Mouse (Mus musculus) midbrain, embryonic 13.5 days (tissue): ENCODE data around the gene Slc25a42. TPM values are rescaled to one million over a fixed set of nuclear protein-coding genes. Genes with fewer than 3 reads are reported as not detected.

Experiments used
- ATAC-seq: fragments of 200-750 bp; cut with Nextera tagmentation; 2 replicates; pipeline ENCODE4 v1.8.0; 2017; ENCODE audit warnings: mild to moderate bottlenecking, moderate TSS enrichment, moderate library complexity
- H3K27ac ChIP-seq: fragments of 300-500 bp; sonication (generic); 2 replicates; pipeline ENCODE4 v1.5.1; 2015; ENCODE audit warnings: inconsistent platforms, mild to moderate bottlenecking, moderate library complexity
- H3K27me3 ChIP-seq: fragments of 300-500 bp; sonication (generic); 2 replicates; pipeline ENCODE4 v1.6.1; 2015; ENCODE audit warnings: mild to moderate bottlenecking, inconsistent platforms
- H3K36me3 ChIP-seq: fragments of 300-500 bp; sonication (generic); 2 replicates; pipeline ENCODE4 v1.6.1; 2015; ENCODE audit warnings: mild to moderate bottlenecking, inconsistent platforms
- H3K4me1 ChIP-seq: fragments of 300-500 bp; sonication (generic); replicated peaks from 2 replicates; pipeline ENCODE4 v1.6.1; 2015; ENCODE audit warnings: inconsistent platforms
- H3K4me2 ChIP-seq: fragments of 300-500 bp; sonication (generic); replicated peaks from 2 replicates; pipeline ENCODE4 v1.6.1; 2015; ENCODE audit warnings: moderate library complexity, mild to moderate bottlenecking, inconsistent platforms
- H3K4me3 ChIP-seq: fragments of 300-500 bp; sonication (generic); replicated peaks from 2 replicates; pipeline ENCODE4 v1.5.1; 2015; ENCODE audit warnings: mild to moderate bottlenecking, inconsistent platforms
- H3K9ac ChIP-seq: fragments of 300-500 bp; sonication (generic); replicated peaks from 2 replicates; pipeline ENCODE4 v1.6.1; 2015; ENCODE audit warnings: mild to moderate bottlenecking, inconsistent platforms
- H3K9me3 ChIP-seq: fragments of 300-500 bp; sonication (generic); 2 replicates; pipeline ENCODE4 v1.6.1; 2016; ENCODE audit warnings: mild to moderate bottlenecking, inconsistent platforms
- WGBS: fragments of 180-500 bp; shearing (Covaris S2); methylation state at CpG from one replicate; pipeline ENCODE4 v1.1.7; 2015; 5-methylcytosine and 5-hydroxymethylcytosine counted together
- polyA plus RNA-seq: library from polyadenylated mRNA; unstranded; fragments of >200 nt; fragmentation: Nextera tagmentation; extraction: Ambion mirVana; gene quantifications from 2 replicates; pipeline ENCODE4 v1.2.1, GENCODE M21; 2015

Slc25a42 gene
- polyA plus RNA-seq, 1 experiment from 2014 or later = 4.3 TPM

- peak overlapping the region; percentile 63 for H3K4me3 ChIP-seq
- H3K36me3 ChIP-seq = no peaks in the 10 kb centered on the region
- 0 out of 2 replicates have a peak overlapping the region, but pooled peaks have one; percentile 19 for H3K27ac ChIP-seq
- peaks cover 24% of the 10 kb centered on the region for H3K27me3 ChIP-seq
- no peak for ATAC-seq
- 3% methylated on average over 30 of the region's 31 CpGs for WGBS
- H3K4me1 ChIP-seq = peaks cover 19% of the 10 kb centered on the region
- H3K9ac ChIP-seq = peak overlapping the region; percentile 72
- H3K4me2 ChIP-seq = peak overlapping the region; percentile 92
- no peaks in the 10 kb centered on the region for H3K9me3 ChIP-seq
These were observed 386 bp downstream of the Slc25a42 start for GRCm38 (mm10) chr8:70211726-70212111.

GRCm38 (mm10) chr8:70211275-70211674, 830 bp downstream of the Slc25a42 start:
- Histone ChIP-seq H3K27ac (no peak overlapping the region), H3K9ac (peak overlapping the region; percentile 72), H3K4me3 (peak overlapping the region; percentile 63), H3K9me3 (no peaks in the 10 kb centered on the region), H3K27me3 (peaks cover 21% of the 10 kb centered on the region), H3K36me3 (no peaks in the 10 kb centered on the region), H3K4me2 (peak overlapping the region; percentile 92), H3K4me1 (peaks cover 19% of the 10 kb centered on the region)
- WGBS = 71% methylated on average over 1 of the region's 1 CpGs
- no peak for ATAC-seq

- 36% methylated on average over 8 of the region's 8 CpGs for WGBS
- H3K4me3 ChIP-seq = no peak overlapping the region
These were observed 1.6 kb downstream of the Slc25a42 start for GRCm38 (mm10) chr8:70210538-70210937.

GRCm38 (mm10) chr8:70208130-70208529, 4.0 kb downstream of the Slc25a42 start:
- Histone ChIP-seq H3K36me3 (no peaks in the 10 kb centered on the region), H3K4me2 (no peak overlapping the region), H3K27me3 (peaks cover 21% of the 10 kb centered on the region), H3K4me3 (no peak overlapping the region), H3K9me3 (no peaks in the 10 kb centered on the region), H3K27ac (no peak overlapping the region), H3K4me1 (peaks cover 17% of the 10 kb centered on the region), H3K9ac (peak overlapping the region; percentile 44; the same call in 1 of the 2 replicates)
- no peak for ATAC-seq
- 29% methylated on average over 1 of the region's 1 CpGs for WGBS

More at GRCm38 (mm10) chr8:70210538-70210937, 1.6 kb downstream of the Slc25a42 start:
- peak overlapping the region; percentile 92; the same call in 1 of the 2 replicates for H3K4me2 ChIP-seq
- no peak for ATAC-seq
- H3K9ac ChIP-seq = no peak overlapping the region
- H3K27ac ChIP-seq = no peak overlapping the region
- H3K9me3 ChIP-seq = no peaks in the 10 kb centered on the region
- peaks cover 19% of the 10 kb centered on the region for H3K4me1 ChIP-seq
- peaks cover 21% of the 10 kb centered on the region for H3K27me3 ChIP-seq
- H3K36me3 ChIP-seq = no peaks in the 10 kb centered on the region

- no peaks in the 10 kb centered on the region for H3K36me3 ChIP-seq
- no peak overlapping the region for H3K27ac ChIP-seq
- no peaks in the 10 kb centered on the region for H3K9me3 ChIP-seq
- no peak overlapping the region for H3K4me2 ChIP-seq
- H3K9ac ChIP-seq = no peak overlapping the region
- no peak for ATAC-seq
- no peak overlapping the region for H3K4me3 ChIP-seq
- WGBS = 68% methylated on average over 1 of the region's 1 CpGs
- peaks cover 4% of the 10 kb centered on the region for H3K27me3 ChIP-seq
- H3K4me1 ChIP-seq = no peaks in the 10 kb centered on the region; the same call in 1 of the 2 replicates
These were observed 7.3 kb downstream of the Slc25a42 start for GRCm38 (mm10) chr8:70204757-70205156.

GRCm38 (mm10) chr8:70203072-70203471, 9.0 kb downstream of the Slc25a42 start:
- Histone ChIP-seq H3K27ac (no peak overlapping the region), H3K4me1 (no peaks in the 10 kb centered on the region; the same call in none of the 2 replicates), H3K4me2 (no peak overlapping the region), H3K27me3 (0 out of 2 replicates have a peak, but pooled peaks cover under 1% of the 10 kb centered on the region), H3K4me3 (no peak overlapping the region), H3K9ac (no peak overlapping the region), H3K9me3 (no peaks in the 10 kb centered on the region), H3K36me3 (no peaks in the 10 kb centered on the region)
- WGBS = 85% methylated on average over 4 of the region's 4 CpGs
- ATAC-seq = no peak

- 91% methylated on average over 3 of the region's 3 CpGs for WGBS
- Histone ChIP-seq H3K9ac (no peak overlapping the region), H3K27me3 (no peaks in the 10 kb centered on the region), H3K9me3 (no peaks in the 10 kb centered on the region), H3K4me2 (no peak overlapping the region), H3K4me3 (no peak overlapping the region), H3K36me3 (no peaks in the 10 kb centered on the region), H3K4me1 (no peaks in the 10 kb centered on the region; the same call in none of the 2 replicates), H3K27ac (no peak overlapping the region)
- ATAC-seq = no peak
These were observed 10.7 kb downstream of the Slc25a42 start for GRCm38 (mm10) chr8:70201417-70201816.

- 78% methylated on average over 5 of the region's 5 CpGs for WGBS
- Histone ChIP-seq H3K9me3 (no peaks in the 10 kb centered on the region), H3K36me3 (no peaks in the 10 kb centered on the region), H3K4me3 (no peak overlapping the region), H3K27ac (no peak overlapping the region), H3K9ac (no peak overlapping the region), H3K27me3 (no peaks in the 10 kb centered on the region), H3K4me2 (no peak overlapping the region), H3K4me1 (no peaks in the 10 kb centered on the region; the same call in none of the 2 replicates)
- ATAC-seq = no peak
These were observed 11.9 kb downstream of the Slc25a42 start for GRCm38 (mm10) chr8:70200098-70200681.

GRCm38 (mm10) chr8:70197603-70198002, 14.5 kb downstream of the Slc25a42 start:
- Histone ChIP-seq H3K4me1 (no peaks in the 10 kb centered on the region; the same call in none of the 2 replicates), H3K27me3 (no peaks in the 10 kb centered on the region), H3K4me2 (no peak overlapping the region), H3K4me3 (no peak overlapping the region), H3K36me3 (no peaks in the 10 kb centered on the region), H3K9me3 (no peaks in the 10 kb centered on the region), H3K9ac (0 out of 2 replicates have a peak overlapping the region, but pooled peaks have one; percentile 29), H3K27ac (no peak overlapping the region)
- ATAC-seq = no peak
- 44% methylated on average over 7 of the region's 7 CpGs for WGBS

GRCm38 (mm10) chr8:70195762-70196161, 16.3 kb downstream of the Slc25a42 start:
- Histone ChIP-seq H3K27ac (no peak overlapping the region), H3K27me3 (no peaks in the 10 kb centered on the region), H3K9ac (no peak overlapping the region), H3K4me3 (no peak overlapping the region), H3K9me3 (no peaks in the 10 kb centered on the region), H3K36me3 (no peaks in the 10 kb centered on the region), H3K4me1 (no peaks in the 10 kb centered on the region; the same call in none of the 2 replicates), H3K4me2 (no peak overlapping the region)
- no peak for ATAC-seq
- WGBS = 80% methylated on average over 2 of the region's 2 CpGs

- H3K4me1 ChIP-seq = no peaks in the 10 kb centered on the region; the same call in none of the 2 replicates
- ATAC-seq = no peak
- H3K9ac ChIP-seq = no peak overlapping the region
- H3K4me3 ChIP-seq = no peak overlapping the region
- no peaks in the 10 kb centered on the region for H3K9me3 ChIP-seq
- H3K27ac ChIP-seq = no peak overlapping the region
- no peaks in the 10 kb centered on the region for H3K27me3 ChIP-seq
- H3K36me3 ChIP-seq = no peaks in the 10 kb centered on the region
- 93% methylated on average over 3 of the region's 3 CpGs for WGBS
- no peak overlapping the region for H3K4me2 ChIP-seq
These were observed 17.9 kb downstream of the Slc25a42 start for GRCm38 (mm10) chr8:70194191-70194590.

GRCm38 (mm10) chr8:70193238-70193637, 18.9 kb downstream of the Slc25a42 start:
- H3K4me1 ChIP-seq = no peaks in the 10 kb centered on the region; the same call in none of the 2 replicates
- WGBS = 71% methylated on average over 5 of the region's 5 CpGs
- no peak overlapping the region for H3K27ac ChIP-seq
- H3K9ac ChIP-seq = no peak overlapping the region
- H3K36me3 ChIP-seq = peaks cover 2% of the 10 kb centered on the region; the same call in 1 of the 2 replicates
- H3K9me3 ChIP-seq = no peaks in the 10 kb centered on the region
- no peak overlapping the region for H3K4me3 ChIP-seq
- no peaks in the 10 kb centered on the region for H3K27me3 ChIP-seq
- no peak overlapping the region for H3K4me2 ChIP-seq
- no peak for ATAC-seq
